Mouse (Mus musculus): ENCODE measurements around the gene Gm6657. TPM values are rescaled to one million over a fixed set of nuclear protein-coding genes. Genes with fewer than 3 reads are reported as not detected.

Gm6657 gene
- polyA plus RNA-seq, 1 experiment from 2014 or later = not detected

DNA sequence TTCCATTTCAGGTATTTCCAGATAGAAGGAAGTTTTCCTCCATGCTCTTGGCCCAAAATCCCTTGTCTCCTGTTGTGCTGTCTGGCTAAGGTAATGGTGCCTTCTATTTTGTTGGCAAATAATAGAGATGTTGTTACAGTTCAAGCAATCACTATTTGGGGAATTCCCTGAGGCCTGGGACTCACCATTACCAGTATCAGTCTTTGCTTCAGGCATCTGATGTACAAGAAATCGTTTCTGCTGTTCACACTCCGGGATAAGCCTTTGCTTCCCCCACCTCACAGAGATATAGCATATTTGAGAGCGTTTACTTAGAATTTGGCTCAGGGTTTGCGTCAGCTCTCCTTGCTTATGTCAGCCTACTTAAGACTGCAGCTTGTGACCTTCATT lies 12.5 kb downstream of the Gm6657 start:
- no peaks in the 10 kb centered on the region for H3K36me3 ChIP-seq (ENCODE audit: control insufficient read depth, insufficient read depth, low read length)
- peak overlapping the region; percentile 42 for H3K4me2 ChIP-seq (ENCODE audit: low read length)
- no peak overlapping the region for H3K4me3 ChIP-seq (ENCODE audit: low read depth, low read length)
- H3K4me1 ChIP-seq (replicated peaks; ENCODE audit: control insufficient read depth, insufficient read depth, low read length) = no peaks in the 10 kb centered on the region
- H3K9me3 ChIP-seq (ENCODE audit: control insufficient read depth, low read length) = no peaks in the 10 kb centered on the region
- no peak overlapping the region for H3K27ac ChIP-seq (ENCODE audit: low read depth)
- ATAC-seq (replicated peaks; ENCODE audit: low FRiP score, low TSS enrichment, low read depth) = no peak
- no peak for DNase-seq (ENCODE audit: low spot score)
- H3K9ac ChIP-seq (ENCODE audit: low read length) = no peak overlapping the region
- 77% methylated on average over 4 of the region's 4 CpGs for WGBS
- H3K27me3 ChIP-seq (replicated peaks; ENCODE audit: control insufficient read depth, insufficient read depth, low read length) = no peaks in the 10 kb centered on the region

DNA sequence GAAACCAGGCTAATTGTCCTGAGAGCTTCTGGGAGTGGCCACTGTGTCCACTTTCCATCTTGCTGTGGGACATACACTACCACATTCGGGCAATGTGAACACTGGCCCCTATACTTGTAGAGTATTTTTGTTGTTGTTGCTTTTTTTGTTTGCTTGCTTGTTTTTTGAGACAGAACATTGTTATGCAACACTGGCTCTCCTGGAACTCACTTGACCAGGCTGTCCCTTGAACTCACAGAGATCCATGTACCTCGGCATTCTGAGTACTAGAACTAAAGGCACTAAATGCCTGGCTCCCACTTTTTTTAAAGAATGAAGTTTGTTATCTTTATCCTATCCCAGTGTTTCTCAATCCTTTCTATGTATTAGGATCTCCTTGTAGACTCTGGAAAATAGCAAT lies 15.8 kb downstream of the Gm6657 start:
- no peak overlapping the region for H3K27ac ChIP-seq (ENCODE audit: low read depth)
- no peaks in the 10 kb centered on the region for H3K4me1 ChIP-seq (replicated peaks; ENCODE audit: control insufficient read depth, insufficient read depth, low read length)
- no peaks in the 10 kb centered on the region for H3K36me3 ChIP-seq (ENCODE audit: control insufficient read depth, insufficient read depth, low read length)
- H3K4me3 ChIP-seq (ENCODE audit: low read depth, low read length) = no peak overlapping the region
- no peaks in the 10 kb centered on the region for H3K9me3 ChIP-seq (ENCODE audit: control insufficient read depth, low read length)
- DNase-seq (ENCODE audit: low spot score) (no peak), ATAC-seq (replicated peaks; ENCODE audit: low FRiP score, low TSS enrichment, low read depth) (no peak)
- no peak overlapping the region for H3K9ac ChIP-seq (ENCODE audit: low read length)
- no peaks in the 10 kb centered on the region for H3K27me3 ChIP-seq (replicated peaks; ENCODE audit: control insufficient read depth, insufficient read depth, low read length)
- 82% methylated on average over 2 of the region's 2 CpGs for WGBS
- H3K4me2 ChIP-seq (ENCODE audit: low read length) = no peak overlapping the region

DNA sequence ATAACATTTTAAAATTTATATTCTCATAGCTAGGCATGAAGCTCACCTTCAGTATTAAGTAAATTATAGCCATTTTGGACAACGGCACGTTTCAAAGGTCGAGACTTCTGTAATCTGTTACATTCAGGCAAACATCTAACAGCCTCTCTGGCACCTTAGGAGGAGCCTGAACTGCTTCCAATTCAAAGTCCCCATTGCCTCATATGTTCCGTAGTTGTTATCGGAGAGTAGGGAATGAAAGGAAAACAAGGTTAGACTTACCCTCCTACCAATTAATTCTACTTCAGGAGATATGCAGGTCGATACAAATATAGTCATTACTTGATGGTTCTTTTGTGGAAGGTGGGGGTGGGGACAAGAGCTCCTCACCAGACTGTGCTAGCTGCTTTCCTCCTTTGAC lies 21.4 kb downstream of the Gm6657 start:
- ATAC-seq (replicated peaks; ENCODE audit: low FRiP score, low TSS enrichment, low read depth) (no peak), DNase-seq (ENCODE audit: low spot score) (no peak)
- Histone ChIP-seq H3K27me3 (replicated peaks; ENCODE audit: control insufficient read depth, insufficient read depth, low read length) (no peaks in the 10 kb centered on the region), H3K27ac (ENCODE audit: low read depth) (no peak overlapping the region), H3K9me3 (ENCODE audit: control insufficient read depth, low read length) (no peaks in the 10 kb centered on the region), H3K9ac (ENCODE audit: low read length) (no peak overlapping the region), H3K4me1 (replicated peaks; ENCODE audit: control insufficient read depth, insufficient read depth, low read length) (no peaks in the 10 kb centered on the region), H3K36me3 (ENCODE audit: control insufficient read depth, insufficient read depth, low read length) (no peaks in the 10 kb centered on the region), H3K4me2 (ENCODE audit: low read length) (no peak overlapping the region), H3K4me3 (ENCODE audit: low read depth, low read length) (no peak overlapping the region)
- 68% methylated on average over 6 of the region's 6 CpGs for WGBS

DNA sequence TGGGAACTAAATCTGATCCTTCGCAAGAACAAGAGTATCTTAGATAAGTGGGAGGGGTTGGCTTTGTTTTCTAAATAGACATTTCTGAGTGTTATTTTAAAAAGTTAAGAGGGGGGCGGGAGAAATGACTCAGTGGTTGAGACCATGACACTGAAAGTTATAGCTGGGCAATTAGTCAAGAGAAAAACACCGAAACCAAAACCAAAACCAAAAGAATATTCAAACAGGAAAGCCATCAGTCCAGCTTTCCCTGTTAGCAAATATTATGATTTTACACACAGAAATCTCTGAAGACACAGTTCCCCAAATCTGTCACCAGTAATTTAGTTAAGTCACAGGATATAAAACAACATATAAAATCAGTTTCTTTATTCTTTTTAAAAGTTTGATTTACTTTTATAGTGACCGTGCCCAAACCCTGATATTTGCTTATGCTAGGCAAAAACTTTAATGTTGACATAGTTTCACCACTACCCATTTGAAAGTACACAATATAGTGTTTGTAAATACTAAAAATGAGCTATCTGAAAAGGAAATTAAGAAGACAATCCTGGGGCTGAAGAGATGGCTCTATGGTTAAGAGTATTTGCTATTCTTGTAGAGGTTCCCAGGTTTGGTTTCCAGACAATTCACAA lies 25.3 kb downstream of the Gm6657 start:
- Histone ChIP-seq H3K9ac (ENCODE audit: low read length) (no peak overlapping the region), H3K4me2 (ENCODE audit: low read length) (no peak overlapping the region), H3K27me3 (replicated peaks; ENCODE audit: control insufficient read depth, insufficient read depth, low read length) (no peaks in the 10 kb centered on the region), H3K4me3 (ENCODE audit: low read depth, low read length) (no peak overlapping the region), H3K36me3 (ENCODE audit: control insufficient read depth, insufficient read depth, low read length) (no peaks in the 10 kb centered on the region), H3K4me1 (replicated peaks; ENCODE audit: control insufficient read depth, insufficient read depth, low read length) (no peaks in the 10 kb centered on the region), H3K27ac (ENCODE audit: low read depth) (no peak overlapping the region), H3K9me3 (ENCODE audit: control insufficient read depth, low read length) (no peaks in the 10 kb centered on the region)
- DNase-seq (ENCODE audit: low spot score) (no peak), ATAC-seq (replicated peaks; ENCODE audit: low FRiP score, low TSS enrichment, low read depth) (no peak)
- WGBS = 77% methylated on average over 4 of the region's 4 CpGs

DNA sequence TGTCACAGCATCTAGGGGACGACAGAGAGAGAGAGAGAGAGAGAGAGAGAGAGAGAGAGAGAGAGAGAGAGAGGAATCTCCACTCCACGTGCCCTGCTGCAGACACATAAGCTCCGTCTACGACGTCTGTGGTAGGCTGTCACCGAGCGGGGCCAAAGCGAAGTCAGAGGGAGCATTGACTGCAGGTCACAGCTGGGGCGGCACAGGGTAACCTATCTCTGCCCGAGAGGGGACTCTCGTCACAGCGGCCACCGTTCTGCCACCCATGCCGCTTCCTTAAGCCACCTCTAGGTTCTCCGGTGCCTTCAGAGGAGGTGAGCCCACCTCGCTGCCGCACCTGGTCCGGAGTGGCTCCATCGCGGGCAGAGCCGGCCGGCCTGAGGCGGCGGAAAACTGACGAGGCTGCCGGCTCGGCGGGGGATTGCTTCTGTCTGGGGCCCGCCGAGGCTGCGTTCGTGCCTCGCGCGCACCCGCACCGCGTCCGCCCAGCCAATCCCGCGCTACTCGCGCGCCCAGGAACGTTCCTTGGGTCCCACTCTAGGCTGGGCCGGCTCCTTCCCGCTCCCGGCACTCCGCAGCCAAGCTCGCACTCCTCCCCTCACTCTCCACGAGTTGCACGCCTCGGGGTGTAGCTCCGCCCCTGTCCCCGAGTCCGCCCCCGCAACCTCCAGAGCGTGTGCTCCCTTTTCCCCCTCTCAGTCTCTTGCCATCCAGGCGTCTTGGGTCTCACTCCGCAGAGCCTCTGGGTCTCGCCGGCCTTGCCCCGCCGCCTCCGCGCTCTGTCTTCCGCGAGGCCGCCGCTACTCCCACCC lies 31.9 kb downstream of the Gm6657 start, which contains the start of gene Gphn:
Gene Gphn (plus strand): TSS at position 673 of the 812 bp plus-strand sequence.
- DNase-seq (ENCODE audit: low spot score) = peak; percentile 94
- H3K36me3 ChIP-seq (ENCODE audit: control insufficient read depth, insufficient read depth, low read length) = no peaks in the 10 kb centered on the region
- H3K4me3 ChIP-seq (ENCODE audit: low read depth, low read length) = peak within 1 kb of the TSS; percentile 86
- H3K9ac ChIP-seq (ENCODE audit: low read length) = peak within 1 kb of the TSS; percentile 78
- peak within 1 kb of the TSS; percentile 89 for H3K4me2 ChIP-seq (ENCODE audit: low read length)
- WGBS = under 1% methylated on average over 64 of the region's 70 CpGs
- H3K9me3 ChIP-seq (ENCODE audit: control insufficient read depth, low read length) = no peaks in the 10 kb centered on the region
- H3K27me3 ChIP-seq (replicated peaks; ENCODE audit: control insufficient read depth, insufficient read depth, low read length) = no peaks in the 10 kb centered on the region
- peak within 1 kb of the TSS; percentile 93 for H3K27ac ChIP-seq (ENCODE audit: low read depth)
- peak; percentile 97 for ATAC-seq (replicated peaks; ENCODE audit: low FRiP score, low TSS enrichment, low read depth)
- H3K4me1 ChIP-seq (replicated peaks; ENCODE audit: control insufficient read depth, insufficient read depth, low read length) = peaks cover 3% of the 10 kb centered on the region; the same call in 1 of the 2 replicates

DNA sequence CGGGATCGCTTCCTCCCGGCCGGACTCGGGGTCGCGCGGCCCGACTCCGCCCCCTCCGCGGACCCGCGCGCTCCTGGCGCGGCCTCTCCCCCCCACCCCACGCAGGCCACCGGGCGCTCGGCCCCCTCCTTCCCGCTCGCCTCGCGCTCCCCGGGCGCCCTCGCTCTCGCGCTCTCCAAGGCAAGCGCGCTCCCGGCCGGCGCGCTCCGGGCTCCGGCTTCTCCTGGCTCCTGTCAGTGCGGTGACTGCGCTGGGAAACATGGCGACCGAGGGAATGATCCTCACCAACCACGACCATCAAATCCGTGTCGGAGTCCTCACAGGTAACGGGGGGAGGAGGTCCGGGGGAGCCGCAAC lies 32.5 kb downstream of the Gm6657 start:
- WGBS = under 1% methylated on average over 48 of the region's 48 CpGs
- DNase-seq (ENCODE audit: low spot score) (peak; percentile 90), ATAC-seq (replicated peaks; ENCODE audit: low FRiP score, low TSS enrichment, low read depth) (peak; percentile 88)
- no peaks in the 10 kb centered on the region for H3K9me3 ChIP-seq (ENCODE audit: control insufficient read depth, low read length)
- no peaks in the 10 kb centered on the region for H3K27me3 ChIP-seq (replicated peaks; ENCODE audit: control insufficient read depth, insufficient read depth, low read length)
- peaks cover 3% of the 10 kb centered on the region; the same call in 1 of the 2 replicates for H3K4me1 ChIP-seq (replicated peaks; ENCODE audit: control insufficient read depth, insufficient read depth, low read length)
- peak overlapping the region; percentile 93 for H3K27ac ChIP-seq (ENCODE audit: low read depth)
- H3K4me3 ChIP-seq (ENCODE audit: low read depth, low read length) = peak overlapping the region; percentile 86
- H3K36me3 ChIP-seq (ENCODE audit: control insufficient read depth, insufficient read depth, low read length) = no peaks in the 10 kb centered on the region
- H3K4me2 ChIP-seq (ENCODE audit: low read length) = peak overlapping the region; percentile 89
- H3K9ac ChIP-seq (ENCODE audit: low read length) = peak overlapping the region; percentile 78

DNA sequence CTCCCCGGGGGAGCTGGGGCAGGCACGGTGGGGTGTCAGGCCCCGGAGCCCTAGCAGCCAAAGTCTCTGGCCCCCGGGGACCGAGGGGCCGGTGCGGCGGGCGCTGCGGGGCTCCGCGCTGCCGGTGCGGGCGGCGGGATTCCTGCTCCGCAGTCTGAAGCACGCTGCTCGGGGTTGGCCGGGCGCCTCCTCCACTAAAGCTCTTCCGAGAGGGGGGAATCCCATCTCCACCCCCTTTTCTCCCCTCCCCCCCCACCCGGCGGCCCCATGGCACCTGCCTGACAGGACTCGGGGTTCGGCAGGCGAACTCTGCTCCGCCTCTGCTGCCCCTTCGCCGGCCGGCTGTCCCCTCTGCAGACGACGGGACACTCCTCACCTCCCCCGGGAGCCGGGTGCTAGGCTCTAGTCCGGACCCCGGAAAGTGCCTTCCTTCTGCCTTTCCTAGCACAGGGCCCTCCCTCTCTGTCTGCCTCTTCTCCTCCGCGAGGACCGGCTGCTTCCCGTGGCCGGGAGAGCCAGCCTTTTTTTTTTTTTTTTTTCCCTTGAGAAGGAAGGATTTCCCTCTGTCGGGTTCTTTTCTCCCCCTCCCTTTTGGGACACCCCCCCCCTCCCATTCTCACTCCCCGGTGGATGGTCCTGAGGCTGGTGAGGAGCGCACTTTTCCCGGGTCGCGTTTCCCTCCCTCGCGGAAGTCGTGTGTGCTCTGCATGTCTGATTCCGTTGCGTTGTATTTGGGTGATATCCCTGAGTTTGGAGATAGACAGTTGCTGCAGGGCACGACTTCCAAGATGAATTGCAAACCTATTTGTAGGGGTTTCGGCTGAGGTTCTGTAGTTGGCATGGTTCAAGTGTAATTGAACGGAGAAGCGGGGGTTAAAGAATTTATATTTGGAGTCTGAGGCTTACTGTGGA lies 33.2 kb downstream of the Gm6657 start:
- Histone ChIP-seq H3K27ac (ENCODE audit: low read depth) (peak overlapping the region; percentile 93), H3K27me3 (replicated peaks; ENCODE audit: control insufficient read depth, insufficient read depth, low read length) (no peaks in the 10 kb centered on the region), H3K36me3 (ENCODE audit: control insufficient read depth, insufficient read depth, low read length) (no peaks in the 10 kb centered on the region), H3K4me2 (ENCODE audit: low read length) (peak overlapping the region; percentile 89), H3K4me1 (replicated peaks; ENCODE audit: control insufficient read depth, insufficient read depth, low read length) (peaks cover 3% of the 10 kb centered on the region; the same call in 1 of the 2 replicates), H3K9ac (ENCODE audit: low read length) (peak overlapping the region; percentile 78), H3K4me3 (ENCODE audit: low read depth, low read length) (peak overlapping the region; percentile 86), H3K9me3 (ENCODE audit: control insufficient read depth, low read length) (no peaks in the 10 kb centered on the region)
- under 1% methylated on average over 45 of the region's 57 CpGs for WGBS
- peak; percentile 18 for ATAC-seq (replicated peaks; ENCODE audit: low FRiP score, low TSS enrichment, low read depth)
- DNase-seq (ENCODE audit: low spot score) = peak; percentile 82

DNA sequence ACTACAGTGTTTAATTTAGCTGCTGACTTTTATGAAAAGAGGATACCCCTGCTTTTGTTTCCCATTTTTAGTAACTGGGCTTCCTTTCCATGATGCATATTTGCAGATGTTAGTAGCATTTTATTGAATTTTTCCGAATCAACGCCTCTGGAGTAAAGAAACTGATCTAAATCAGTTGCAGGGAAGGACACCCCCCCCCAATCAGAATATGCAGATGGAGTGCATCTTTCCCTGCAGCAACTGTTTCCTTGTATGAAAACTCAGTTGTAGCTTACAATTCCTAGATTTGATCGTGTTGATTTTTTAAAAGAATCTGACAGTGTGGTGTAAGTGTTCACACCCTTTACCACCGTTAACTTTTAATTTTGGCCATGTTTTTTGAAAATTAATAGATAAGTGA lies 34.1 kb downstream of the Gm6657 start:
- Histone ChIP-seq H3K4me1 (replicated peaks; ENCODE audit: control insufficient read depth, insufficient read depth, low read length) (peaks cover 3% of the 10 kb centered on the region; the same call in 1 of the 2 replicates), H3K27me3 (replicated peaks; ENCODE audit: control insufficient read depth, insufficient read depth, low read length) (no peaks in the 10 kb centered on the region), H3K36me3 (ENCODE audit: control insufficient read depth, insufficient read depth, low read length) (no peaks in the 10 kb centered on the region), H3K9ac (ENCODE audit: low read length) (no peak overlapping the region), H3K9me3 (ENCODE audit: control insufficient read depth, low read length) (no peaks in the 10 kb centered on the region), H3K4me2 (ENCODE audit: low read length) (peak overlapping the region; percentile 89), H3K4me3 (ENCODE audit: low read depth, low read length) (peak overlapping the region; percentile 86), H3K27ac (ENCODE audit: low read depth) (no peak overlapping the region)
- WGBS = 43% methylated on average over 4 of the region's 4 CpGs
- DNase-seq (ENCODE audit: low spot score) (no peak), ATAC-seq (replicated peaks; ENCODE audit: low FRiP score, low TSS enrichment, low read depth) (no peak)
